Mouse (Mus musculus): ENCODE data around the gene Runx1. TPM values are rescaled to one million over a fixed set of nuclear protein-coding genes. Genes with fewer than 3 reads are reported as not detected.

Gene Runx1
- total RNA-seq, 1 experiment, result 7.4 TPM

DNA sequence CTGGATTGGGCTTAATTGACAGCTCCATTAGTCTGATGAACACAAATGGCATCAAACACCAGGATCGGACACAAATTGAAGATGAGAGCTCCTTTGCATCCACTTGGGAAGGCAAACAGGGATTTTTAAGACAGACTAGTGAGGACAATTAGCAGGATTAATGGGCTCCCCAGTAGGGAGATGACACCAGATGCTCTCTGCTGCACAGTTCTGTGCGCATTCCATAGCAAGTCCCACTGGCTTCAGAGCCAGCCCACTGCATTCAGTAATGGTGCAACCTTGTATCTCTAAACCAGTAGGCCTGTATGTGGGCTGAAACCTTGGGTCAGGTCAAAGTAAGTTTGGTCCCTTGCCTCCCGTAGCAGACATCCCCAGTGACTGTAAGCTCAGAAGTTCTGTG lies 80.7 kb downstream of the Runx1 start:
- no peaks in the 10 kb centered on the region for H3K4me1 ChIP-seq (ENCODE audit: control insufficient read depth in 2 of 2, insufficient read depth in 2 of 2, low read length in 2 of 2, poor library complexity in 1 of 2)
- DNase-seq (ENCODE audit: low read depth, low spot score), result no peak
- H3K4me3 ChIP-seq (ENCODE audit: insufficient read depth in 1 of 2, low read depth in 1 of 2, low read length in 2 of 2, poor library complexity in 1 of 2, severe bottlenecking in 1 of 2), result no peak overlapping the region
- no peak overlapping the region for H3K9ac ChIP-seq (ENCODE audit: insufficient read depth, low read depth, low read length, poor library complexity, severe bottlenecking)
- TF ChIP-seq ZNF384 (IDR thresholded peaks at IDR 0.05; ENCODE audit: low read depth, low read length) (no peak), MAFK (IDR thresholded peaks at IDR 0.05; ENCODE audit: insufficient read depth, low read depth, low read length) (no peak), HCFC1 (IDR thresholded peaks at IDR 0.05; ENCODE audit: borderline replicate concordance, insufficient read depth, low read length) (no peak), ZC3H11A (IDR thresholded peaks at IDR 0.05; ENCODE audit: borderline replicate concordance, low read depth, low read length) (no peak), CHD2 (IDR thresholded peaks at IDR 0.05; ENCODE audit: low read depth, low read length) (no peak)
- H3K9me3 ChIP-seq (ENCODE audit: control insufficient read depth, insufficient read depth, low read depth, low read length), result no peaks in the 10 kb centered on the region
- no peak overlapping the region for H3K27ac ChIP-seq (ENCODE audit: insufficient read depth, low read depth, low read length, poor library complexity, severe bottlenecking)
- H3K36me3 ChIP-seq (ENCODE audit: control insufficient read depth, insufficient read depth, low read length, poor library complexity, severe bottlenecking), result no peaks in the 10 kb centered on the region
- in situ Hi-C loops (cut with MboI; ENCODE audit: low sequenced_read_pairs in 2 of 2, unreplicated experiment in 2 of 2), result no loop called here

DNA sequence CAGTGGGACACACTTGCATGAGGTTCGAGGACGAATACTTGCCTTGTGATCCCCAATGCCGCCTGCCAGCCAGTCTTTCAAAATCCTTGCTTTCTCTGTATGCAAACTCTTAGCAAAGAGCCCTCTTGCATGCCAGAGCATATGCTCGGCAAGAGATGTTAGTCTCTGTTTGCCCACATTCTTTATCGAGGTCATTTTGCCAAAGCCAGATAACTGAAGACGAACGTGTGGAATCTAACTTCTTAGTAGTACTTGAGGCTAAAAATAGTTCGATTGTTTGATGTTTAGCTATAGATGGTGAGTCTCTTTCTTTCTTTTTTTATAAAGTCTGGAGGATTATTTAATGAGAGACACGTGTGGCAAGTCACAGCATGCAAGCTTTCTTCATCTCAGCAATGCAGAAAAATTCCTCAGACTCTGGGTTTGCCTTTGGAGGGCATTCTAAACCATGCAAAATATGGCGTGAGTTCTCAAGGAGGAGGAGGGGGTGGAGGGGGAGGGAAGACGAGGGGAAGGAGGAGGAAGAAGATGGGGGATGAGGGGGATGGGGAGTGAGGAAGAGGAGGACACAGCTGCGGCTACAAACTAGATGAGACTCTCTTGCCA lies 81.7 kb downstream of the Runx1 start:
- Histone ChIP-seq H3K36me3 (ENCODE audit: control insufficient read depth, insufficient read depth, low read length, poor library complexity, severe bottlenecking) (no peaks in the 10 kb centered on the region), H3K4me1 (ENCODE audit: control insufficient read depth in 2 of 2, insufficient read depth in 2 of 2, low read length in 2 of 2, poor library complexity in 1 of 2) (no peaks in the 10 kb centered on the region), H3K9me3 (ENCODE audit: control insufficient read depth, insufficient read depth, low read depth, low read length) (no peaks in the 10 kb centered on the region), H3K9ac (ENCODE audit: insufficient read depth, low read depth, low read length, poor library complexity, severe bottlenecking) (no peak overlapping the region), H3K27ac (ENCODE audit: insufficient read depth, low read depth, low read length, poor library complexity, severe bottlenecking) (no peak overlapping the region), H3K4me3 (ENCODE audit: insufficient read depth in 1 of 2, low read depth in 1 of 2, low read length in 2 of 2, poor library complexity in 1 of 2, severe bottlenecking in 1 of 2) (no peak overlapping the region)
- no peak for DNase-seq (ENCODE audit: low read depth, low spot score)
- no peak for TF ChIP-seq ZNF384 (IDR thresholded peaks at IDR 0.05; ENCODE audit: low read depth, low read length)
- TF ChIP-seq CHD2 (IDR thresholded peaks at IDR 0.05; ENCODE audit: low read depth, low read length), result no peak
- no peak for TF ChIP-seq ZC3H11A (IDR thresholded peaks at IDR 0.05; ENCODE audit: borderline replicate concordance, low read depth, low read length)
- TF ChIP-seq MAFK (IDR thresholded peaks at IDR 0.05; ENCODE audit: insufficient read depth, low read depth, low read length), result no peak
- no peak for TF ChIP-seq HCFC1 (IDR thresholded peaks at IDR 0.05; ENCODE audit: borderline replicate concordance, insufficient read depth, low read length)
- in situ Hi-C loops (cut with MboI; ENCODE audit: low sequenced_read_pairs in 2 of 2, unreplicated experiment in 2 of 2), result no loop called here

DNA sequence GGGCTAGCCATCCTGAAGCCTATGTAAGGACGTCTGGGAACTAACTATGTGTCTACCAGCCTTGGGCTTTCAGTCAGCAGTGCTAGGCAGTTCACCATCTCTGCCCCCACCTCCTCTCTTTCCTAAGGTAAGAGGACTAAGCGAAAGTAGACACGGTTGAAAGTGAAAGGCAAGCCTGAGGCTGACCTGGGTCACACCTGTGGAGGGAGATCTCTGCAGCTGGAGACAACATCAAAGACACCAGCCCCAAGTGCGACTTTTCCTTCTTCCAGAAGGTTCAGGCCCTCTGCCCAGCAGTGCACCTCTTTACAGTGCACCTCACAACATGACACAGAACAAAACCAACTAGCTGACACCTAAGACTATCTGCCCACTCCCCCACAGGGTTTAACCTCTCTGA lies 82.2 kb downstream of the Runx1 start:
- Histone ChIP-seq H3K36me3 (ENCODE audit: control insufficient read depth, insufficient read depth, low read length, poor library complexity, severe bottlenecking) (no peaks in the 10 kb centered on the region), H3K4me1 (ENCODE audit: control insufficient read depth in 2 of 2, insufficient read depth in 2 of 2, low read length in 2 of 2, poor library complexity in 1 of 2) (no peaks in the 10 kb centered on the region), H3K9ac (ENCODE audit: insufficient read depth, low read depth, low read length, poor library complexity, severe bottlenecking) (no peak overlapping the region), H3K9me3 (ENCODE audit: control insufficient read depth, insufficient read depth, low read depth, low read length) (no peaks in the 10 kb centered on the region), H3K4me3 (ENCODE audit: insufficient read depth in 1 of 2, low read depth in 1 of 2, low read length in 2 of 2, poor library complexity in 1 of 2, severe bottlenecking in 1 of 2) (no peak overlapping the region), H3K27ac (ENCODE audit: insufficient read depth, low read depth, low read length, poor library complexity, severe bottlenecking) (no peak overlapping the region)
- in situ Hi-C loops (cut with MboI; ENCODE audit: low sequenced_read_pairs in 2 of 2, unreplicated experiment in 2 of 2), result no loop called here
- no peak for DNase-seq (ENCODE audit: low read depth, low spot score)
- TF ChIP-seq ZNF384 (IDR thresholded peaks at IDR 0.05; ENCODE audit: low read depth, low read length) (no peak), MAFK (IDR thresholded peaks at IDR 0.05; ENCODE audit: insufficient read depth, low read depth, low read length) (no peak), HCFC1 (IDR thresholded peaks at IDR 0.05; ENCODE audit: borderline replicate concordance, insufficient read depth, low read length) (no peak), CHD2 (IDR thresholded peaks at IDR 0.05; ENCODE audit: low read depth, low read length) (no peak), ZC3H11A (IDR thresholded peaks at IDR 0.05; ENCODE audit: borderline replicate concordance, low read depth, low read length) (no peak)

DNA sequence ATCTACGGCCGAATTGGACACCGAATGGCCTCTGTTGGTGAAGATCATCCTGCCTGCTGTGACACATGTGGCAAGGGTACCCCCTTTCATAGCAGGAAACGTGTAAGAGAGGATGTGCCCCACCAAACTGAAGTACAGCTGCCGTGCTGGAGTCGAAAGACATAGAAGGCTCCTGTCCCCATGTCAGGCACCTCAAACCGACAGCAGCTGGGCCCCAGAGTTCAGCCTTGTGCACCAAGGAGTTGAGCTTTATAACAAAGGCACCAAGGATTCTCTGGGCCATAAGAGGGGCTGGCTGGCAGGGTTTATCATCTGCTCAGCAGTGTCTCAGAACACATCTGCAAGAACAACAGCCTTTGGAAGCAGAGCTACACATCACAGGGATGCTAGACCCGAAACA lies 84.6 kb downstream of the Runx1 start:
- Histone ChIP-seq H3K36me3 (ENCODE audit: control insufficient read depth, insufficient read depth, low read length, poor library complexity, severe bottlenecking) (no peaks in the 10 kb centered on the region), H3K4me1 (ENCODE audit: control insufficient read depth in 2 of 2, insufficient read depth in 2 of 2, low read length in 2 of 2, poor library complexity in 1 of 2) (no peaks in the 10 kb centered on the region), H3K27ac (ENCODE audit: insufficient read depth, low read depth, low read length, poor library complexity, severe bottlenecking) (no peak overlapping the region), H3K9ac (ENCODE audit: insufficient read depth, low read depth, low read length, poor library complexity, severe bottlenecking) (no peak overlapping the region), H3K9me3 (ENCODE audit: control insufficient read depth, insufficient read depth, low read depth, low read length) (no peaks in the 10 kb centered on the region), H3K4me3 (ENCODE audit: insufficient read depth in 1 of 2, low read depth in 1 of 2, low read length in 2 of 2, poor library complexity in 1 of 2, severe bottlenecking in 1 of 2) (no peak overlapping the region)
- TF ChIP-seq MAFK (IDR thresholded peaks at IDR 0.05; ENCODE audit: insufficient read depth, low read depth, low read length), result no peak
- no peak for TF ChIP-seq HCFC1 (IDR thresholded peaks at IDR 0.05; ENCODE audit: borderline replicate concordance, insufficient read depth, low read length)
- no peak for TF ChIP-seq ZC3H11A (IDR thresholded peaks at IDR 0.05; ENCODE audit: borderline replicate concordance, low read depth, low read length)
- TF ChIP-seq CHD2 (IDR thresholded peaks at IDR 0.05; ENCODE audit: low read depth, low read length), result no peak
- no peak for TF ChIP-seq ZNF384 (IDR thresholded peaks at IDR 0.05; ENCODE audit: low read depth, low read length)
- DNase-seq (ENCODE audit: low read depth, low spot score), result no peak
- in situ Hi-C loops (cut with MboI; ENCODE audit: low sequenced_read_pairs in 2 of 2, unreplicated experiment in 2 of 2), result no loop called here

All from ES-E14 (cell line).